Mouse (Mus musculus) NIH3T3 (cell line): Measurements from ENCODE around the gene Sec14l4.
"Not testable (repeated sequence)": the region's sequence is repeated elsewhere in the genome, so short reads cannot be mapped to it uniquely, and the experiment has no call there.

Source experiments
- DNase-seq: peaks from one replicate; pipeline ENCODE4 v3.0.0-alpha.2; 2012; ENCODE audit warnings: low read depth

Sec14l4 gene

GRCm38 (mm10) chr11:4031126-4031941 lies at the start of gene Sec14l4:
Sec14l4 (plus strand) TSS chr11:4031462.
- no peak for DNase-seq

- no peak for DNase-seq
Observed at GRCm38 (mm10) chr11:3981536-3981935, 49.7 kb upstream of the Sec14l4 start.

GRCm38 (mm10) chr11:3982275-3983209 lies 48.7 kb upstream of the Sec14l4 start:
- no peak for DNase-seq

- no peak for DNase-seq
Observed at GRCm38 (mm10) chr11:3983291-3983862, 47.9 kb upstream of the Sec14l4 start, which contains the start of gene Gal3st1. Gal3st1 (plus strand) TSS chr11:3983636.

GRCm38 (mm10) chr11:3983863-3984745 lies 47.2 kb upstream of the Sec14l4 start:
- no peak for DNase-seq

GRCm38 (mm10) chr11:3989748-3990147 lies 41.5 kb upstream of the Sec14l4 start:
- DNase-seq = no peak

- no peak for DNase-seq
Observed at GRCm38 (mm10) chr11:3993132-3993531, 38.1 kb upstream of the Sec14l4 start.

- no peak for DNase-seq
Observed at GRCm38 (mm10) chr11:3993914-3994313, 37.3 kb upstream of the Sec14l4 start.

- DNase-seq = no peak
Observed at GRCm38 (mm10) chr11:3995511-3995910, 35.8 kb upstream of the Sec14l4 start.

- no peak for DNase-seq
Observed at GRCm38 (mm10) chr11:3996840-3997239, 34.4 kb upstream of the Sec14l4 start.

- no peak for DNase-seq
Observed at GRCm38 (mm10) chr11:3997978-3998720, 33.1 kb upstream of the Sec14l4 start.

GRCm38 (mm10) chr11:3999547-3999946 lies 31.7 kb upstream of the Sec14l4 start:
- no peak for DNase-seq

GRCm38 (mm10) chr11:4001603-4002002 lies 29.7 kb upstream of the Sec14l4 start:
- DNase-seq = peak; percentile 84

- DNase-seq = no peak
Observed at GRCm38 (mm10) chr11:4005220-4005805, 25.9 kb upstream of the Sec14l4 start.

- DNase-seq = no peak
Observed at GRCm38 (mm10) chr11:4006462-4006861, 24.8 kb upstream of the Sec14l4 start.

GRCm38 (mm10) chr11:4012616-4013015 lies 18.6 kb upstream of the Sec14l4 start:
- no peak for DNase-seq

- not testable (repeated sequence) for DNase-seq
Observed at GRCm38 (mm10) chr11:4015796-4016195, 15.5 kb upstream of the Sec14l4 start.

GRCm38 (mm10) chr11:4022111-4022510 lies 9.2 kb upstream of the Sec14l4 start:
- not testable (repeated sequence) for DNase-seq

GRCm38 (mm10) chr11:4023321-4023720 lies 7.9 kb upstream of the Sec14l4 start:
- no peak for DNase-seq

GRCm38 (mm10) chr11:4027066-4027465 lies 4.2 kb upstream of the Sec14l4 start:
- no peak for DNase-seq
